Mouse (Mus musculus) lung, embryonic 14.5 days (tissue): ENCODE results near the gene Tnrc6a. TPM values are rescaled to one million over a fixed set of nuclear protein-coding genes. Genes with fewer than 3 reads are reported as not detected.

Source experiments
- ATAC-seq: fragments of 200-750 bp; cut with Nextera tagmentation; 2 replicates; pipeline ENCODE4 v1.8.0; 2017; ENCODE audit warnings: mild to moderate bottlenecking, moderate TSS enrichment, moderate library complexity; ENCODE audit not compliant: insufficient read depth
- DNase-seq: peaks from one replicate; pipeline ENCODE4 v3.0.0-alpha.2; 2015
- H3K27ac ChIP-seq: fragments of 300-500 bp; sonication (generic); 2 replicates; pipeline ENCODE4 v1.5.1; 2014; ENCODE audit warnings: low read depth, mild to moderate bottlenecking, moderate library complexity
- H3K27me3 ChIP-seq: fragments of 300-500 bp; sonication (generic); 2 replicates; pipeline ENCODE4 v1.6.1; 2014; ENCODE audit warnings: low read length, control low read depth; ENCODE audit not compliant: insufficient read depth
- H3K36me3 ChIP-seq: fragments of 300-500 bp; sonication (generic); 2 replicates; pipeline ENCODE4 v1.6.1; 2014; ENCODE audit warnings: control low read depth; ENCODE audit not compliant: insufficient read depth
- H3K4me1 ChIP-seq: fragments of 300-500 bp; sonication (generic); 2 replicates; pipeline ENCODE4 v1.6.1; 2014; ENCODE audit warnings: antibody characterized with exemption, control low read depth; ENCODE audit not compliant: insufficient read depth
- H3K4me2 ChIP-seq: fragments of 300-500 bp; sonication (generic); 2 replicates; pipeline ENCODE4 v1.6.1; 2014; ENCODE audit warnings: mild to moderate bottlenecking
- H3K4me3 ChIP-seq: fragments of 300-500 bp; sonication (generic); 2 replicates; pipeline ENCODE4 v1.5.1; 2014; ENCODE audit warnings: low read depth, low read length
- H3K9ac ChIP-seq: fragments of 300-500 bp; sonication (generic); 2 replicates; pipeline ENCODE4 v1.6.1; 2014
- H3K9me3 ChIP-seq: fragments of 300-500 bp; sonication (generic); 2 replicates; pipeline ENCODE4 v1.6.1; 2016; ENCODE audit warnings: low read depth, low read length, control low read depth
- CTCF ChIP-seq: IDR thresholded peaks from 2 replicates; pipeline ENCODE4 v1.5.1; 2016; ENCODE audit warnings: antibody characterized with exemption, low read depth
- WGBS: fragments of 180-500 bp; shearing (Covaris S2); extraction: QIAGEN DNeasy Blood & Tissue Kit; methylation state at CpG from one replicate; pipeline ENCODE4 v1.1.7; 2014; 5-methylcytosine and 5-hydroxymethylcytosine counted together
- polyA plus RNA-seq: library from polyadenylated mRNA; unstranded; fragments of >200 nt; fragmentation: Nextera tagmentation; extraction: Ambion mirVana; gene quantifications from 2 replicates; pipeline ENCODE4 v1.2.1, GENCODE M21; 2014

Gene Tnrc6a
- polyA plus RNA-seq, 1 experiment from 2014 or later = 47.6 TPM

GRCm38 (mm10) chr7:123198695-123199094 is 75.0 kb downstream of the Tnrc6a start:
- DNase-seq = no peak
- no peak for ATAC-seq
- Histone ChIP-seq H3K4me1 (no peaks in the 10 kb centered on the region), H3K36me3 (peaks cover 9% of the 10 kb centered on the region), H3K27me3 (no peaks in the 10 kb centered on the region), H3K27ac (no peak overlapping the region), H3K4me2 (no peak overlapping the region), H3K4me3 (no peak overlapping the region), H3K9me3 (no peaks in the 10 kb centered on the region), H3K9ac (no peak overlapping the region)
- WGBS = 44% methylated on average over 10 of the region's 10 CpGs
- no peak for TF ChIP-seq CTCF

- no peak overlapping the region for H3K4me2 ChIP-seq
- no peak overlapping the region for H3K27ac ChIP-seq
- no peaks in the 10 kb centered on the region for H3K27me3 ChIP-seq
- TF ChIP-seq CTCF = no peak
- no peaks in the 10 kb centered on the region for H3K9me3 ChIP-seq
- H3K4me1 ChIP-seq = no peaks in the 10 kb centered on the region
- no peak overlapping the region for H3K9ac ChIP-seq
- no peak for DNase-seq
- WGBS = 49% methylated on average over 3 of the region's 3 CpGs
- peaks cover 9% of the 10 kb centered on the region for H3K36me3 ChIP-seq
- H3K4me3 ChIP-seq = no peak overlapping the region
- no peak for ATAC-seq
These were observed 75.5 kb downstream of the Tnrc6a start for GRCm38 (mm10) chr7:123199151-123199550.

GRCm38 (mm10) chr7:123199656-123200206 is 76.0 kb downstream of the Tnrc6a start:
- ATAC-seq (no peak), DNase-seq (no peak)
- no peak overlapping the region for H3K27ac ChIP-seq
- H3K4me3 ChIP-seq = no peak overlapping the region
- H3K9me3 ChIP-seq = no peaks in the 10 kb centered on the region
- H3K27me3 ChIP-seq = no peaks in the 10 kb centered on the region
- no peak overlapping the region for H3K4me2 ChIP-seq
- TF ChIP-seq CTCF = no peak
- H3K4me1 ChIP-seq = no peaks in the 10 kb centered on the region
- WGBS = 85% methylated on average over 15 of the region's 15 CpGs
- peaks cover 6% of the 10 kb centered on the region for H3K36me3 ChIP-seq
- no peak overlapping the region for H3K9ac ChIP-seq

GRCm38 (mm10) chr7:123200722-123201121 is 77.0 kb downstream of the Tnrc6a start:
- H3K27me3 ChIP-seq = no peaks in the 10 kb centered on the region
- no peak overlapping the region for H3K9ac ChIP-seq
- DNase-seq (no peak), ATAC-seq (no peak)
- no peaks in the 10 kb centered on the region for H3K36me3 ChIP-seq
- no peaks in the 10 kb centered on the region for H3K9me3 ChIP-seq
- no peak overlapping the region for H3K27ac ChIP-seq
- H3K4me1 ChIP-seq = no peaks in the 10 kb centered on the region
- no peak overlapping the region for H3K4me2 ChIP-seq
- no peak overlapping the region for H3K4me3 ChIP-seq
- 71% methylated on average over 9 of the region's 9 CpGs for WGBS
- no peak for TF ChIP-seq CTCF

GRCm38 (mm10) chr7:123205261-123205660 is 81.6 kb downstream of the Tnrc6a start:
- no peak overlapping the region for H3K4me2 ChIP-seq
- H3K4me3 ChIP-seq = no peak overlapping the region
- no peaks in the 10 kb centered on the region for H3K9me3 ChIP-seq
- WGBS = 29% methylated on average over 14 of the region's 14 CpGs
- no peaks in the 10 kb centered on the region for H3K27me3 ChIP-seq
- no peaks in the 10 kb centered on the region for H3K36me3 ChIP-seq
- H3K4me1 ChIP-seq = no peaks in the 10 kb centered on the region
- ATAC-seq (no peak), DNase-seq (peak; percentile 79)
- H3K27ac ChIP-seq = no peak overlapping the region
- TF ChIP-seq CTCF = peak; percentile 69
- H3K9ac ChIP-seq = no peak overlapping the region

- ATAC-seq (no peak), DNase-seq (no peak)
- H3K4me1 ChIP-seq = no peaks in the 10 kb centered on the region
- no peaks in the 10 kb centered on the region for H3K36me3 ChIP-seq
- no peak overlapping the region for H3K27ac ChIP-seq
- no peak overlapping the region for H3K4me2 ChIP-seq
- H3K4me3 ChIP-seq = no peak overlapping the region
- no peak for TF ChIP-seq CTCF
- WGBS = 60% methylated on average over 6 of the region's 6 CpGs
- H3K9ac ChIP-seq = no peak overlapping the region
- no peaks in the 10 kb centered on the region for H3K27me3 ChIP-seq
- no peaks in the 10 kb centered on the region for H3K9me3 ChIP-seq
These were observed 83.9 kb downstream of the Tnrc6a start for GRCm38 (mm10) chr7:123207561-123207960.

- no peak overlapping the region for H3K4me3 ChIP-seq
- TF ChIP-seq CTCF = no peak
- H3K27ac ChIP-seq = no peak overlapping the region
- no peaks in the 10 kb centered on the region for H3K36me3 ChIP-seq
- H3K4me1 ChIP-seq = no peaks in the 10 kb centered on the region
- DNase-seq = no peak
- H3K9ac ChIP-seq = no peak overlapping the region
- ATAC-seq = no peak
- H3K9me3 ChIP-seq = no peaks in the 10 kb centered on the region
- WGBS = 20% methylated on average over 9 of the region's 9 CpGs
- H3K27me3 ChIP-seq = no peaks in the 10 kb centered on the region
- H3K4me2 ChIP-seq = no peak overlapping the region
These were observed 86.2 kb downstream of the Tnrc6a start for GRCm38 (mm10) chr7:123209864-123210263.

GRCm38 (mm10) chr7:123211461-123211860 is 87.8 kb downstream of the Tnrc6a start:
- 58% methylated on average over 5 of the region's 5 CpGs for WGBS
- ATAC-seq (no peak), DNase-seq (no peak)
- H3K4me2 ChIP-seq = no peak overlapping the region
- no peaks in the 10 kb centered on the region for H3K9me3 ChIP-seq
- no peak overlapping the region for H3K27ac ChIP-seq
- H3K36me3 ChIP-seq = no peaks in the 10 kb centered on the region
- H3K27me3 ChIP-seq = no peaks in the 10 kb centered on the region
- no peaks in the 10 kb centered on the region for H3K4me1 ChIP-seq
- no peak overlapping the region for H3K9ac ChIP-seq
- no peak overlapping the region for H3K4me3 ChIP-seq
- no peak for TF ChIP-seq CTCF
